Mouse (Mus musculus) thymus, adult 2 months (tissue): ENCODE results near the gene Celf2.

Experiments
- CTCF ChIP-seq: fragments of 200-500 bp; IDR thresholded peaks from 2 replicates; pipeline ENCODE4 v1.5.1; 2012; ENCODE audit warnings: mild to moderate bottlenecking, control low read depth, low read length, moderate library complexity, borderline replicate concordance; ENCODE audit not compliant: control insufficient read depth, poor library complexity, insufficient read depth; ENCODE audit errors: extremely low read depth
- POLR2A ChIP-seq: fragments of 200-500 bp; IDR thresholded peaks from 2 replicates; pipeline ENCODE4 v1.6.1; 2012; ENCODE audit warnings: mild to moderate bottlenecking, low read length, control low read depth, moderate library complexity; ENCODE audit not compliant: control insufficient read depth, poor library complexity, insufficient read depth; ENCODE audit errors: extremely low read depth

GRCm38 (mm10) chr2:6695353-6695951, 813.9 kb downstream of the Celf2 start:
- TF ChIP-seq CTCF (no peak), POLR2A (no peak)
